Mouse (Mus musculus): ENCODE data around the gene Pde10a. TPM values are rescaled to one million over a fixed set of nuclear protein-coding genes. Genes with fewer than 3 reads are reported as not detected.

Pde10a gene
- total and polyA plus RNA-seq, 2 experiments from 2014 or later: 8.2 to 38.5 TPM

GRCm38 (mm10) chr17:8566850-8567249 lies 41.7 kb downstream of the Pde10a start, which contains the start of gene Gm17087:
Gm17087 (minus strand) TSS chr17:8566950.
- no peaks in the 10 kb centered on the region for H3K27me3 ChIP-seq (ENCODE audit: insufficient read depth, low read length)
- TF ChIP-seq CTCF (IDR thresholded peaks at IDR 0.05; ENCODE audit: low read depth): no peak
- 94% methylated on average over 6 of the region's 6 CpGs for WGBS
- H3K9me3 ChIP-seq (ENCODE audit: low read length): no peaks in the 10 kb centered on the region
- no peak within 1 kb of the TSS for H3K9ac ChIP-seq (replicated peaks; ENCODE audit: low read length)
- H3K27ac ChIP-seq: no peak within 1 kb of the TSS
- H3K4me3 ChIP-seq (ENCODE audit: low read length): no peak within 1 kb of the TSS
- no peak within 1 kb of the TSS for H3K4me2 ChIP-seq (ENCODE audit: low read depth, low read length)
- no peaks in the 10 kb centered on the region for H3K36me3 ChIP-seq (ENCODE audit: insufficient read depth, low read length)
- DNase-seq (ENCODE audit: low spot score) (no peak), ATAC-seq (no peak)
- H3K4me1 ChIP-seq (ENCODE audit: insufficient read depth, low read length): no peaks in the 10 kb centered on the region

- DNase-seq (ENCODE audit: low spot score) (no peak), ATAC-seq (no peak)
- Histone ChIP-seq H3K9ac (replicated peaks; ENCODE audit: low read length) (no peak overlapping the region), H3K36me3 (ENCODE audit: insufficient read depth, low read length) (no peaks in the 10 kb centered on the region), H3K27ac (no peak overlapping the region), H3K4me3 (ENCODE audit: low read length) (no peak overlapping the region), H3K9me3 (ENCODE audit: low read length) (no peaks in the 10 kb centered on the region), H3K27me3 (ENCODE audit: insufficient read depth, low read length) (no peaks in the 10 kb centered on the region), H3K4me1 (ENCODE audit: insufficient read depth, low read length) (no peaks in the 10 kb centered on the region), H3K4me2 (ENCODE audit: low read depth, low read length) (no peak overlapping the region)
- no peak for TF ChIP-seq CTCF (IDR thresholded peaks at IDR 0.05; ENCODE audit: low read depth)
- 58% methylated on average over 8 of the region's 8 CpGs for WGBS
Observed at GRCm38 (mm10) chr17:8573542-8574260, 48.5 kb downstream of the Pde10a start.

DNA sequence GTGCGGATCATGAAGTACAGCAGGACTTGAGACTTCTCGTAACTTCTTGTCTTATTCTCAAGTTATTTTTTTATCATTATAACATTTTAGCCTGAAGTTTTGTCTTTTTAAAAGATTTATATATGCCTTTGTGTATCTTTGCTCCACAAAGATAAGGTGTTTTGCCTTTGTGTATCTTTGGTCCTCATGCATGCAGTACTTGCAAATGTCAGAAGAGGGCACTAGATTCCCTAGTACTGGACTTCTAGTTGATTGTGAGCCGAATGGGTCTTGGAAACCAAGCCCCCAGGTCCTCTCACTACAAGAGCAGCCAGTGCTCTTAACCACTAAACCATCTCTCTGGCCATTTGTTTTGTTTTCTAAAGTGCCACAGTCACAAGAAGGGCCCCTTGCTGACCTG lies 55.2 kb downstream of the Pde10a start:
- 66% methylated on average over 3 of the region's 3 CpGs for WGBS
- no peak overlapping the region for H3K4me2 ChIP-seq (ENCODE audit: low read depth, low read length)
- H3K27me3 ChIP-seq (ENCODE audit: insufficient read depth, low read length): no peaks in the 10 kb centered on the region
- DNase-seq (ENCODE audit: low spot score) (peak; percentile 45), ATAC-seq (no peak)
- H3K4me1 ChIP-seq (ENCODE audit: insufficient read depth, low read length): no peaks in the 10 kb centered on the region
- peak; percentile 65 for TF ChIP-seq CTCF (IDR thresholded peaks at IDR 0.05; ENCODE audit: low read depth)
- no peaks in the 10 kb centered on the region for H3K9me3 ChIP-seq (ENCODE audit: low read length)
- H3K9ac ChIP-seq (replicated peaks; ENCODE audit: low read length): no peak overlapping the region
- H3K4me3 ChIP-seq (ENCODE audit: low read length): no peak overlapping the region
- no peaks in the 10 kb centered on the region for H3K36me3 ChIP-seq (ENCODE audit: insufficient read depth, low read length)
- H3K27ac ChIP-seq: no peak overlapping the region

DNA sequence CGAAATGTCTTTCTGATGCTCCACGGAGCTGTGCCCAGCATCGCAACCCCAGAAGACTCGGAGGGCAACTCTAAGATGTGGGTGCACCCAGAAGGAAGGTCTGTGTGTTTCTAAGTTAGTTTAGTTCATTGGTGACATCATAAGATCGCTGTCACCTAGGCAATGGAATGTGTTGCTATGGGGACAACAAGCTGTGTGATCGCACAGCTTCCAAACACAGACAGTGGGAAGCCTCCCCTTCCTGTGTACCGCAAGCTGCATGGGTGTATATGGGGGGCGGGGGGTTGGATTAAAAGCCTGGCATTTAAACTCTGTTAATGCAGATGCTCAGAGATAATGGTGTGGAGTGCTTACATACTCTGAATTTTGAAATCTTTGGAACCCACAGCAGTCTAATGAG lies 56.4 kb downstream of the Pde10a start:
- no peaks in the 10 kb centered on the region for H3K4me1 ChIP-seq (ENCODE audit: insufficient read depth, low read length)
- DNase-seq (ENCODE audit: low spot score) (peak; percentile 15), ATAC-seq (0 out of 2 replicates have a peak, but pooled peaks have one; percentile 49)
- no peak for TF ChIP-seq CTCF (IDR thresholded peaks at IDR 0.05; ENCODE audit: low read depth)
- no peak overlapping the region for H3K4me3 ChIP-seq (ENCODE audit: low read length)
- no peaks in the 10 kb centered on the region for H3K27me3 ChIP-seq (ENCODE audit: insufficient read depth, low read length)
- no peak overlapping the region for H3K27ac ChIP-seq
- no peak overlapping the region for H3K4me2 ChIP-seq (ENCODE audit: low read depth, low read length)
- H3K9ac ChIP-seq (replicated peaks; ENCODE audit: low read length): no peak overlapping the region
- H3K36me3 ChIP-seq (ENCODE audit: insufficient read depth, low read length): no peaks in the 10 kb centered on the region
- no peaks in the 10 kb centered on the region for H3K9me3 ChIP-seq (ENCODE audit: low read length)
- WGBS: 48% methylated on average over 8 of the region's 8 CpGs

- 17% methylated on average over 22 of the region's 22 CpGs for WGBS
- Histone ChIP-seq H3K9me3 (ENCODE audit: low read length) (no peaks in the 10 kb centered on the region), H3K4me2 (ENCODE audit: low read depth, low read length) (peak overlapping the region; percentile 54), H3K9ac (replicated peaks; ENCODE audit: low read length) (no peak overlapping the region), H3K4me1 (ENCODE audit: insufficient read depth, low read length) (no peaks in the 10 kb centered on the region), H3K4me3 (ENCODE audit: low read length) (peak overlapping the region; percentile 19), H3K36me3 (ENCODE audit: insufficient read depth, low read length) (no peaks in the 10 kb centered on the region), H3K27ac (no peak overlapping the region), H3K27me3 (ENCODE audit: insufficient read depth, low read length) (no peaks in the 10 kb centered on the region)
- ATAC-seq (peak; percentile 81), DNase-seq (ENCODE audit: low spot score) (peak; percentile 88)
- TF ChIP-seq CTCF (IDR thresholded peaks at IDR 0.05; ENCODE audit: low read depth): peak; percentile 91
Observed at GRCm38 (mm10) chr17:8592427-8593277, 67.5 kb downstream of the Pde10a start.

DNA sequence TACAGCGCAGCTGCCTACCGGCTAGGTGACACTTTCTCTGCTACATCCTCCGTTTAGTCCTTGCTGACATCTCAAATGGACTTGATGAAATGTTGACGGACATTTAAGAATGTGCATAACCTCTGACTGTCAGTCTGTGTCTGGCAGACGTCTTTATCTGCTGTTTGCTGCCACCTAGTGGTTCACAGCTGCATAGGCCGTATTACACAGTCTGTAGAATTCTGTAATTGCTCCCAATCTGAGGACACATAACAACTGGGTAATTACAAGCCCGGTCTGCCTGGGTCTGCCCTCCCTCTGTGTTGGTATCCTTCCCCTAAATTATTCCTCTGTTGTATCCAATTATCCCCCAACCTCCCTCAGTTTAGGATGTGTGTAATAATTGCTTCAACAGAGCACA lies 72.6 kb downstream of the Pde10a start:
- peak; percentile 96 for TF ChIP-seq CTCF (IDR thresholded peaks at IDR 0.05; ENCODE audit: low read depth)
- H3K27me3 ChIP-seq (ENCODE audit: insufficient read depth, low read length): peaks cover 5% of the 10 kb centered on the region; the same call in 1 of the 2 replicates
- ATAC-seq (peak; percentile 63), DNase-seq (ENCODE audit: low spot score) (peak; percentile 84)
- H3K9me3 ChIP-seq (ENCODE audit: low read length): no peaks in the 10 kb centered on the region
- H3K9ac ChIP-seq (replicated peaks; ENCODE audit: low read length): no peak overlapping the region
- no peak overlapping the region for H3K27ac ChIP-seq
- no peaks in the 10 kb centered on the region for H3K4me1 ChIP-seq (ENCODE audit: insufficient read depth, low read length)
- 7% methylated on average over 7 of the region's 7 CpGs for WGBS
- H3K36me3 ChIP-seq (ENCODE audit: insufficient read depth, low read length): no peaks in the 10 kb centered on the region
- no peak overlapping the region for H3K4me3 ChIP-seq (ENCODE audit: low read length)
- H3K4me2 ChIP-seq (ENCODE audit: low read depth, low read length): no peak overlapping the region

Data from hindbrain, postnatal 0 days (tissue).